Mouse (Mus musculus) bone marrow, adult 2 months (tissue): Measurements from ENCODE around the gene Rai1. TPM values are rescaled to one million over a fixed set of nuclear protein-coding genes. Genes with fewer than 3 reads are reported as not detected.

Experiments
- H3K27ac ChIP-seq: fragments of 200-500 bp; 2 replicates; pipeline ENCODE4 v1.5.1; 2012; ENCODE audit warnings: low read depth, mild to moderate bottlenecking, control low read depth, inconsistent platforms, low read length; ENCODE audit not compliant: control insufficient read depth, poor library complexity, insufficient read depth
- H3K4me1 ChIP-seq: fragments of 200-500 bp; 2 replicates; pipeline ENCODE4 v1.6.1; 2011; ENCODE audit warnings: low read length; ENCODE audit not compliant: control insufficient read depth, insufficient read depth
- H3K4me3 ChIP-seq: fragments of 200-500 bp; replicated peaks from 2 replicates; pipeline ENCODE3; 2011; ENCODE audit warnings: mild to moderate bottlenecking, low read depth, low read length, control low read depth; ENCODE audit not compliant: control insufficient read depth
- CTCF ChIP-seq: fragments of 200-500 bp; IDR thresholded peaks from 2 replicates; pipeline ENCODE4 v1.5.1; 2011; ENCODE audit warnings: low read length, control low read depth; ENCODE audit not compliant: control insufficient read depth, insufficient read depth
- POLR2A ChIP-seq: fragments of 200-500 bp; IDR thresholded peaks from 2 replicates; pipeline ENCODE4 v1.6.1; 2011; ENCODE audit warnings: low read depth, mild to moderate bottlenecking, control low read depth, low read length, borderline replicate concordance; ENCODE audit not compliant: control insufficient read depth
- WGBS: fragments of 180-500 bp; shearing (Covaris S2); methylation state at CpG from one replicate; pipeline ENCODE4 v1.1.7; 2018; 5-methylcytosine and 5-hydroxymethylcytosine counted together
- polyA plus RNA-seq: library from polyadenylated mRNA; stranded (reverse); fragments of >200 nt; gene quantifications from 2 replicates; pipeline ENCODE4 v1.2.4, GENCODE M21; 2011; ENCODE audit warnings: low replicate concordance; ENCODE audit not compliant: missing spikeins, insufficient read depth, insufficient read length

Rai1 gene
- polyA plus RNA-seq, 1 experiment: 26.8 TPM

DNA sequence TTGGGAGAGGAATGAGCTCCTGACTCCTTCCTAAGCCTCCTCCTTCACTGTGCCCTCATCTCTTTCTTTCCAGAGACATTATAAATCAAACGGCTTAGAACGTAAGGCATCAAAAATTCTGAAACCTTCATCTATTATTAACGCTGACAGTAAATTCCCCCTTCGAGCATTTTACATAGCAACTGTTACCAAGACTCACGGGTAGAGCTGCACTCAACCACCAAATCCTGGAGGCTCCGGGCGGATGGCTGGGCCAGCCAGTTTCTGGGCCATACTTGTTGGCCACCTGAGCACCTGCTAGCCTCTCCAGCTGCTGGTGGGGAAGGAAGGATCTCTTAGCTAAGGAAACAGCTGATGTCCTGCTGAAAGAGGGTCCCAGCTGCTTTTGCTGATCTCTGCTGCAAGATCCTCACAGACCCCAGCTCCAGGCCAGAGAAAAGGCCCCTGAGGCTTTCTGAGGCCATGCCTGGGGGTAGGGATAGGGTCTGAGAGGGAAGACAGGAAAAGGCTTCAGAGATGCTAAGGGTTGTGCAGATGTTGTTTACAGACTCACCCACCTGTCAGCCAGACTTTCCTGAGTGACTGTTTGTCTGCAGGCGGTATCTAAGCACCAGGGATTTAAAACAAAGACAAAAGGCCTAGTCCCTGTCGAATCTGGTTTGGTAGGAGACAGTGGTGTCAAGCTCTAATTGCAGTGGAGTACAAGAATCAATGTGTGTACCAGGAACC, 56.5 kb downstream of the Rai1 start:
- no peaks in the 10 kb centered on the region; the same call in 1 of the 2 replicates for H3K4me1 ChIP-seq

DNA sequence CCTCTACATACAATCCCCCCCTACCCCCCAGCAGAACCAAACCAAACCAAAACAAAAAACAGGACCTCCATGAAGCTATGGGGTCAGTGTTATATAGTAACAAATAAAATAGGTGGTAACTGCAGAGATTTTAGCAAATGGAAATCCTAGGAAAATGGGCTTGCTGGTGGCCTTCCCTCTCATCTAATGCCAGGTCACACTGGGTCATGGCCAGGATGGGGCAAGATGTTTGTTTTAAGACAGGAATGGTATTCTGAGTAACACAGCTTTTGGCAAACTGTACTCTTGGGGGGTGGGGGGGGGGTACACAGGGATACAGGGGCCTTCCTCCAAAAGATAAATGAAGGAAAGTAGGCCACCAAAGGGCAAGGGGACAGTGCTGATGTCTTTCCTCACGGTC, 57.7 kb downstream of the Rai1 start:
- Histone ChIP-seq H3K4me1 (no peaks in the 10 kb centered on the region; the same call in 1 of the 2 replicates), H3K27ac (no peak overlapping the region), H3K4me3 (no peak overlapping the region)
- TF ChIP-seq CTCF: no peak
- no peak for TF ChIP-seq POLR2A
- WGBS: 97% methylated on average over 1 of the region's 1 CpGs

More for the DNA sequence above, 56.5 kb downstream of the Rai1 start:
- Histone ChIP-seq H3K27ac (no peak overlapping the region), H3K4me3 (no peak overlapping the region)
- 70% methylated on average over 9 of the region's 9 CpGs for WGBS
- TF ChIP-seq POLR2A (no peak), CTCF (no peak)

DNA sequence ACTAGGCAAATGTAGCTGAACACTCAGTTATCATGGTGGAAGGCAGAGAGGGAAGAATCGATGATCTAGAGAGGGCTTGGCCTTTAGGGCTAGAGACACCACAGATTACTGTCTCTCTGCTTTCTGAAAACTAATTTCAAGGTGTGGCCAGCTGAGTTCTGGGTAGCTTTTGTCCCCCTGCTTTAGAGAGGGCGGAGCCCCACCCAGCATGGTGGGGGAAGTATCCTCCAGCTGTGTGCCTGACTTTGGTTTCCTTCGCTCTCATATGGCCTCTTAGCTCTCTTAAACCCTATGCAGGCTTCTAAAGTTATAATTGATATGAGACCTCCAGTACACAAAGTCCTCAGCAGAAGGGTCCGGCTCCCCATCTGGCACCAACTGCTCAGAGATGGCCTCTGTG, 58.5 kb downstream of the Rai1 start:
- Histone ChIP-seq H3K27ac (no peak overlapping the region), H3K4me3 (no peak overlapping the region), H3K4me1 (no peaks in the 10 kb centered on the region; the same call in 1 of the 2 replicates)
- 77% methylated on average over 4 of the region's 4 CpGs for WGBS
- TF ChIP-seq CTCF (no peak), POLR2A (no peak)

DNA sequence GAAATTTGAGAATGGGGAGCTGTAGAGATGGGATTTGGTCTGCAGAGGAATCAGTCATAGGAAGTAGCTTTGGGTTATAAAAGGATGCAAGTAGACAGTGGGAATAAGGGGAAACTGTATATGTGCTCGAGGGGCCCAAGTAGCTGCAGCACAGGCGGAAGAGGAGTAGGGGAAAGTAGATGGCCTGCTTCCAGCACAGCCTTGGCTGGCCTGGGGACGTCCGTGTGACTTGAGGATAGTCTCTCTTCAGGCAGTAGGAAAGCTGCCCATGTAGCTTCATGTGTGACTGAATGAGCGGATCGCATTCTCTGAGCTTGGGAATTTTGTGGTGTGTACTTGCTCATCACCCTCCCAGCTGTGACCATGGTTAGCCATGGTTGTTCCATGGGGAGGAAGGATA, 59.6 kb downstream of the Rai1 start:
- 70% methylated on average over 6 of the region's 6 CpGs for WGBS
- no peak overlapping the region for H3K4me3 ChIP-seq
- TF ChIP-seq POLR2A (no peak), CTCF (no peak)
- no peaks in the 10 kb centered on the region; the same call in 1 of the 2 replicates for H3K4me1 ChIP-seq
- no peak overlapping the region for H3K27ac ChIP-seq

DNA sequence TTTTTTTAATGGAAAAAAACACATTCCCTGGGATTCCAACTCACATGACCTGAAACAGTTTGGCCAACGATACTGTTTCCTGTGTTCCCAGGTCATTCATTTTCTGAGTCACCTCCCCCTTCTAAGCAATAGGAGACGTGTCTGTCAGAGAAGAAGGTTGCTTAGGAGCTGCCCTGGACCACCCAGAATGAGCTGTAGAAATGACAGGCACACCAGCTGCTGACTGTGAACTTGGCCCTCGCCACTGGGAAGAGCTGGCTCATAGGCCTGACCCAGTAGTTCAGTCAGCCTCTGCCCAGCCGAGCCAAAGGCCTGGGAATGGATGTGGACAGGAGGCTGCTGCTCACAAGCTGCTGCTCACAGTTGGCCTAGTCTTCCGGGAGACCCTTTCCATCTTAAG, 60.3 kb downstream of the Rai1 start:
- TF ChIP-seq POLR2A (no peak), CTCF (no peak)
- 81% methylated on average over 5 of the region's 5 CpGs for WGBS

DNA sequence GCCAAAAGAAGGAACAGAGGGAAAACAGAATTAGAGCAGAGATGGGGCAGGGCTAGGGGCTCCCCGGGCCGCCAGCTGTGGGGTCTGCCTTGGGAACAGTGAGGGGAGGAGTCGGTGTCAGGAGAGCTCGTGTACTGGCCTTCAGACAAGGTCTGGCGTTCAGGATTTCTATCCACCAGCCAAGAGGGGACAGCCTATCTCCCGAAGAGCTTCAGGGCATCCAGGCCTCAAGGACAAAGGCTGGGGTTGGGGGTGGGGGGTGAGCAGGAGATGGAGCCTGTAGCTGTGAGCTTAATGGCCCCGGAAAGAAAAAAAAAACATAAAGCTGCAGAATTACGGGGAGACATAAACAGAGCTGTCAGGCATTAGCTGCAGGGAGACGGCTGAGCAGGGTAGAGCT, 64.0 kb downstream of the Rai1 start:
- TF ChIP-seq POLR2A (no peak), CTCF (no peak)
- H3K4me3 ChIP-seq: no peak overlapping the region
- WGBS: 84% methylated on average over 9 of the region's 9 CpGs
- H3K4me1 ChIP-seq: no peaks in the 10 kb centered on the region
- no peak overlapping the region for H3K27ac ChIP-seq

More for the DNA sequence above, 60.3 kb downstream of the Rai1 start:
- Histone ChIP-seq H3K4me1 (no peaks in the 10 kb centered on the region; the same call in 1 of the 2 replicates), H3K4me3 (no peak overlapping the region), H3K27ac (no peak overlapping the region)

DNA sequence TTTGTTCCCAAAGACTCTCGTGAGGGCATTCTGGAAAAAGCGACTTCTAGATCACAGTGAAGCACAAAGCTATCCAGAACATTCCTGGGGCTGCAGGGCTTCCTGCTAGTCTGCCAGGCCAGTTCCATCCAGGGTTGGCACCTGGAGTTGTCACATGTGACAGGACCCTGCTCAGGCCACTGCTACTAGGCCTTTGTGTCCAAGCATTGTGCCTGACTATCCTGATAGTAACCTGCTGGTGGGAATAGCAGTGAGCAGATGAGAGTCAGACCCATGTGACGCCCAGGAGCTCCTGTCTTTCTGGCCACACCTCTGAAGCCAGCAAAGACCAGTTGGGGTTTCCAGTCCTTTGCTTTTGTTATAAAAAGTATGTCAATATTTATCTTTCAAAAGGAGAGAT, 67.3 kb downstream of the Rai1 start:
- H3K4me1 ChIP-seq: peaks cover 4% of the 10 kb centered on the region
- no peak for TF ChIP-seq POLR2A
- TF ChIP-seq CTCF: no peak
- H3K27ac ChIP-seq: no peak overlapping the region
- 80% methylated on average over 3 of the region's 3 CpGs for WGBS
- H3K4me3 ChIP-seq: no peak overlapping the region

DNA sequence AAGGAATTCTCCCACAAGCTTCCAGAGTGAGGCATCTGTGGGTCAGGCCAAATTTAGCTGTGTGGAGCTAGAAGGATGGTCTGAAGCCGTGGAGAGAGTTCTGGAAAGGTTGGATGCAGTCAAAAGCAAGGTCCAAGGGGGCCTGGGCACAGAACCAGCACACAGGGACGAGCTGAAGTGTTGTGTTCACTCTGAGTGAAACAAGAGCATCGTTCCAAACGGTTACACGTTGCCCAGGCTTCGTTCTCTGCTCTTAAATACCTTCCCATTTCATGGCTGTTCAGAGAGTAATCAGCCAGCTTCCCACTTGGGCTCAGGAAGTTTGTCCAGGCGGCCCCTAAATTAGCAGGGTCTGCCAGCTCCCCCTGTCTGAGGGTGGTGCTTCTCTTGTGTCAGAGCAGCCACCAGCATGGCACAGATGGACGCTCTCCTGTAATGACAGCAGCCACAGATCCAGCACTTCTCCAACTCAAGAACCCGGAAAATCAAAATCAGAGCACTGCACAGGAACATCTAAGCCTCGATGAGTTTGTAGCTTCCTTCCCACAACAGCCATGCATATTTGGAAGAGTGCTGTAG, 68.9 kb downstream of the Rai1 start:
- TF ChIP-seq CTCF: no peak
- TF ChIP-seq POLR2A: no peak
- 73% methylated on average over 10 of the region's 10 CpGs for WGBS
- peaks cover 4% of the 10 kb centered on the region for H3K4me1 ChIP-seq

More for the DNA sequence above, 68.9 kb downstream of the Rai1 start:
- Histone ChIP-seq H3K4me3 (no peak overlapping the region), H3K27ac (no peak overlapping the region)
